In the genomic region with DNA sequence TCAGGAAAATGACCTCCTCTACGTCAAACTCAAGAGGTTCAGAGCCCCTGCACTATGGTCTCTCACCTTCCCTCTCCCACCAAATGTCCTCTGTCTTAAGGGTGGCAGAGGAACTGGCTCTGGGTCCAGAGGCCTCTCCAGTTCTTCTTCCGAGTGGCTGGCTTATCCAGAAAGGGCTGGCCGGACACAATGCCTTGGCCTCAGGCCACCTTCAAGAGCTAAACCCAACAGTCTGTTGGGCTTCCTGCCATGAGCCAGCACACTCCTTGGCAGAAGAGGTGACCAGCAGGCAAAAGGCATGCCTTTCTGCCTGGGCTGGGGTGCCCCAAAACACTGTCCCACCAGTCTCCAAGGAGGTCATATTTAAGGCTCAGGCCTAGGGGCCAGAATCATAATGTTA, we compare ENCODE assay signal across 15 mouse cellular contexts.
A peak's percentile ranks its signal among the peaks of the same experiment; 100 is the strongest.
DNase-seq lines count a peak whose midpoint lies in the region; ATAC-seq and TF ChIP-seq lines count a peak whose summit lies in the region.
"Had no signal": no experiment of that assay in that cellular context is flagged by ENCODE, and none has a peak within 500 bp of the region (broad histone marks: within the 10 kb centered on the region; RNA-seq: fewer than 3 reads in every experiment).

No protein-coding gene starts in this region.

- no peak overlapping the region for H3K27ac ChIP-seq in liver, adult 2 months (replicated peaks; ENCODE audit: insufficient read depth, low read depth, low read length)
- no peak overlapping the region for H3K27ac ChIP-seq in liver, postnatal 0 days (ENCODE audit: low read depth)
- H3K27ac ChIP-seq: embryonic facial prominence, embryonic 10.5 days; hindbrain, embryonic 13.5 days; limb, embryonic 15.5 days had no signal

- intact Hi-C loops in gastrocnemius, postnatal 14 days (cut with DNase I; ENCODE audit: low total_unique reads): no loop called here

- no peak for ATAC-seq in liver, postnatal 0 days

- no peak overlapping the region for H3K4me3 ChIP-seq in liver, adult 2 months (ENCODE audit: insufficient read depth, low read depth, low read length)
- H3K4me3 ChIP-seq in liver, postnatal 0 days (ENCODE audit: low read depth, low read length): no peak overlapping the region
- H3K4me3 ChIP-seq: embryonic facial prominence, embryonic 10.5 days; hindbrain, embryonic 13.5 days; limb, embryonic 15.5 days had no signal

- peak; percentile 24 for DNase-seq in gastrocnemius, postnatal 14 days
- no peak for DNase-seq in gastrocnemius, postnatal 4 days (ENCODE audit: low spot score in 2 of 2)
- peak; percentile 4 for DNase-seq in liver, adult 2 months (ENCODE audit: extremely low read depth, low read depth, low spot score)
- no peak for DNase-seq in liver, postnatal 0 days
- DNase-seq in heart, postnatal 4 days: peak; percentile 59
- DNase-seq in natural killer cell, adult 2 months (ENCODE audit: low spot score in 2 of 2): no peak
- DNase-seq in MN1 (ENCODE audit: low spot score): no peak
- no peak for DNase-seq in testis, postnatal 14 days (ENCODE audit: low spot score)
- DNase-seq: adrenal gland, postnatal 14 days; kidney, adult 18-20 months; midbrain, embryonic 14.5 days; thymus, postnatal 14 days had no signal

- no peak for TF ChIP-seq CTCF in liver, adult 2 months (IDR thresholded peaks at IDR 0.05; ENCODE audit: low read depth, low read length)
- TF ChIP-seq CTCF in liver, postnatal 0 days (IDR thresholded peaks at IDR 0.05; ENCODE audit: low read depth): no peak

- TF ChIP-seq POLR2A in liver, adult 2 months (IDR thresholded peaks at IDR 0.05; ENCODE audit: extremely low read depth, insufficient read depth, low read length): no peak

- no peak overlapping the region for H3K9ac ChIP-seq in liver, adult 2 months (ENCODE audit: low read depth, low read length)
- H3K9ac ChIP-seq in liver, postnatal 0 days (replicated peaks): no peak overlapping the region
- H3K9ac ChIP-seq: hindbrain, embryonic 13.5 days; limb, embryonic 15.5 days had no signal

- no peak overlapping the region for H3K4me2 ChIP-seq in liver, postnatal 0 days (ENCODE audit: low read depth, low read length)
- H3K4me2 ChIP-seq: hindbrain, embryonic 13.5 days; limb, embryonic 15.5 days had no signal

- no peak for TF ChIP-seq EP300 in liver, postnatal 0 days (IDR thresholded peaks at IDR 0.05; ENCODE audit: low read depth)

- 56% methylated on average over 3 of the region's 3 CpGs for WGBS in liver, adult 2 months
- 80% methylated on average over 3 of the region's 3 CpGs for WGBS in liver, postnatal 0 days (ENCODE audit: insufficient replicate concordance)

- no peaks in the 10 kb centered on the region for H3K79me2 ChIP-seq in liver, adult 2 months (ENCODE audit: control insufficient read depth, insufficient read depth, low read length)

- H3K27me3 ChIP-seq in liver, adult 2 months (ENCODE audit: control insufficient read depth, insufficient read depth, low read length): no peaks in the 10 kb centered on the region
- no peaks in the 10 kb centered on the region for H3K27me3 ChIP-seq in liver, postnatal 0 days (ENCODE audit: insufficient read depth, low read length)

- H3K4me1 ChIP-seq in liver, adult 2 months (ENCODE audit: control insufficient read depth, insufficient read depth, low read length): no peaks in the 10 kb centered on the region
- H3K4me1 ChIP-seq in liver, postnatal 0 days (ENCODE audit: insufficient read depth): no peaks in the 10 kb centered on the region

- no peaks in the 10 kb centered on the region for H3K9me3 ChIP-seq in liver, postnatal 0 days (ENCODE audit: low read length)
- H3K9me3 ChIP-seq: embryonic facial prominence, embryonic 10.5 days; hindbrain, embryonic 13.5 days; limb, embryonic 15.5 days had no signal

- H3K36me3 ChIP-seq in liver, adult 2 months (ENCODE audit: control insufficient read depth, insufficient read depth, low read length): no peaks in the 10 kb centered on the region
- H3K36me3 ChIP-seq in liver, postnatal 0 days (replicated peaks; ENCODE audit: insufficient read depth, low read length): no peaks in the 10 kb centered on the region
- H3K36me3 ChIP-seq: embryonic facial prominence, embryonic 10.5 days; hindbrain, embryonic 13.5 days; limb, embryonic 15.5 days had no signal

Comparison
In these comparisons a context has a peak if more than half of its experiments do, and no peak if none do; other contexts are left out.
1. DNase-seq: peak in gastrocnemius, postnatal 14 days (single experiment), liver, adult 2 months (single experiment) and heart, postnatal 4 days (single experiment); none in gastrocnemius, postnatal 4 days (0 of 2), liver, postnatal 0 days (single experiment), natural killer cell, adult 2 months (0 of 2), MN1 (single experiment) and testis, postnatal 14 days (single experiment).